Mouse (Mus musculus) megakaryocyte, embryonic 14.5 days (primary cell): ENCODE measurements at regions not wholly inside any gene's neighbourhood (a gene's known extent, or its start where the extent isn't known, plus 50 kb on each side); places are given as distances from the start of the nearest gene placed in this dataset.

ENCODE experiments used
- H3K27me3 ChIP-seq: replicated peaks from 2 replicates; pipeline ENCODE3; 2012; ENCODE audit warnings: inconsistent platforms
- H3K36me3 ChIP-seq: replicated peaks from 2 replicates; pipeline ENCODE3; 2012; ENCODE audit warnings: low read length, inconsistent platforms, mixed read lengths
- H3K4me1 ChIP-seq: 2 replicates; pipeline ENCODE4 v1.6.1; 2012; ENCODE audit warnings: inconsistent platforms
- H3K4me3 ChIP-seq: replicated peaks from 2 replicates; pipeline ENCODE3; 2012; ENCODE audit warnings: moderate library complexity, mild to moderate bottlenecking, inconsistent platforms
- H3K9me3 ChIP-seq: 2 replicates; pipeline ENCODE4 v1.6.1; 2012; ENCODE audit warnings: inconsistent platforms
- FLI1 ChIP-seq: IDR thresholded peaks from 2 replicates; pipeline ENCODE4 v1.6.1; 2012; ENCODE audit warnings: low read length, inconsistent platforms, mixed read lengths
- GATA1 ChIP-seq: IDR thresholded peaks from 3 replicates; pipeline ENCODE4 v1.6.1; 2012; ENCODE audit warnings: mixed read lengths, low read length, inconsistent platforms, borderline replicate concordance

DNA sequence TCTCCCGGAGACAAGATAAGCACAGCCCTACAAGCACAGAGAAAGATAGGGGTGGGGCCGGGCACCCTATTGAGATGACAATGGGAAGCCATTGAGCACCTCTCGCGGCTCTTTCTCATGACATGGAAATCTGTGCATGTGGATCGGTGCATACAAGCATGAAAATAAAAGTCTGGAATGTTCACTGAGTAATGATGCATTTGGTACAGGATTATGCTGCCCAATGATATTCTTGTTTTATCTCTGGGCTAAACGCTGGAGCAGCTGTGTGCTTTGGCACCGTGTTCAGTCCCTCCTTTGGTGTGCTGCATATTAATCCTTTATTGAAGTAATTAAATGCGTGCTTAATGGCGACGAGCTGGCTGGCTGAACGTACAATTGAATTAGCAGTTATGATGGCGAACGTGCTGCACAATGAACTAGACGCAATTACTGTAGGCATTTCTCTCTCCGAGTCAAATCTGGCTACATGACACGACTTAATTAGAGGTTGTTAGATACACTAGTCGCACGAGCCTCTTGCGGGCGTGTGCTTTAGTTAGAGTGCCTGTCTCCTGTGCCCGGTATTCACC, 245.6 kb downstream of the Gpat3 start:
- Histone ChIP-seq H3K4me3 (no peak overlapping the region), H3K27me3 (no peaks in the 10 kb centered on the region)
- TF ChIP-seq FLI1 (no peak), GATA1 (no peak)

GRCm38 (mm10) chr5:101090415-101091026, 245.0 kb downstream of the Gpat3 start:
- H3K36me3 ChIP-seq, result no peaks in the 10 kb centered on the region
- H3K4me3 ChIP-seq, result no peak overlapping the region
- peaks cover 16% of the 10 kb centered on the region for H3K9me3 ChIP-seq
- no peak for TF ChIP-seq GATA1
- no peak for TF ChIP-seq FLI1
- no peaks in the 10 kb centered on the region for H3K27me3 ChIP-seq
- H3K4me1 ChIP-seq, result no peaks in the 10 kb centered on the region

More for the DNA sequence above, 245.6 kb downstream of the Gpat3 start:
- no peaks in the 10 kb centered on the region for H3K4me1 ChIP-seq
- peaks cover 16% of the 10 kb centered on the region for H3K9me3 ChIP-seq
- H3K36me3 ChIP-seq, result no peaks in the 10 kb centered on the region

GRCm38 (mm10) chr5:101085199-101085598, 239.7 kb downstream of the Gpat3 start:
- no peaks in the 10 kb centered on the region for H3K36me3 ChIP-seq
- H3K9me3 ChIP-seq, result peaks cover 33% of the 10 kb centered on the region
- no peak overlapping the region for H3K4me3 ChIP-seq
- no peaks in the 10 kb centered on the region for H3K27me3 ChIP-seq
- TF ChIP-seq FLI1 (no peak), GATA1 (no peak)
- no peaks in the 10 kb centered on the region for H3K4me1 ChIP-seq

- H3K36me3 ChIP-seq, result no peaks in the 10 kb centered on the region
Measured at GRCm38 (mm10) chr5:101082611-101083010, 237.1 kb downstream of the Gpat3 start.

GRCm38 (mm10) chr5:101064308-101064707, 218.8 kb downstream of the Gpat3 start:
- H3K36me3 ChIP-seq, result no peaks in the 10 kb centered on the region
- no peak overlapping the region for H3K4me3 ChIP-seq
- H3K4me1 ChIP-seq, result no peaks in the 10 kb centered on the region
- H3K9me3 ChIP-seq, result peaks cover 46% of the 10 kb centered on the region
- no peaks in the 10 kb centered on the region for H3K27me3 ChIP-seq
- no peak for TF ChIP-seq GATA1
- no peak for TF ChIP-seq FLI1

More at GRCm38 (mm10) chr5:101082611-101083010, 237.1 kb downstream of the Gpat3 start:
- Histone ChIP-seq H3K9me3 (peaks cover 31% of the 10 kb centered on the region), H3K4me3 (no peak overlapping the region), H3K27me3 (no peaks in the 10 kb centered on the region), H3K4me1 (no peaks in the 10 kb centered on the region)
- TF ChIP-seq FLI1 (no peak), GATA1 (no peak)

GRCm38 (mm10) chr5:101063254-101063653, 217.7 kb downstream of the Gpat3 start:
- no peaks in the 10 kb centered on the region for H3K4me1 ChIP-seq
- TF ChIP-seq GATA1, result no peak
- TF ChIP-seq FLI1, result no peak
- H3K4me3 ChIP-seq, result no peak overlapping the region
- H3K36me3 ChIP-seq, result no peaks in the 10 kb centered on the region
- H3K9me3 ChIP-seq, result peaks cover 45% of the 10 kb centered on the region
- H3K27me3 ChIP-seq, result no peaks in the 10 kb centered on the region

DNA sequence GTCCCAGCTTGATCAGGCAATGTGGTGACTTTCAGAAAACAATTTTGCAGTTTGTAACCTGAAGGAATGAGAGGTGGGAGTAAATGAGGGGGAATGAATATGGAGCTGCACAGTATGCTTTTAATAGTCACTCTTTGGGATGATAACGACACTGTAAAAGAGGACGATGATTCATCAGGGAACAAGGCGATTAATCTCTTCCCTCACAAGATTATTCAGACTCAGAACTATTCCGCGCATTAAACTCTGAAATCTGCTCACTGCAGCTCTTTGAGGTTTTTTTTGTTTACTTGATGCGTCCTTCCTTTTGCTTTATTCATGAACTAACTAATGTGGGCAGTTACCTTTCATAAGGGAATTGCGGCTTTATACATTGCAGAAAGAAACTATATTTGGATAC, 206.1 kb downstream of the Gpat3 start:
- H3K4me1 ChIP-seq, result no peaks in the 10 kb centered on the region
- no peaks in the 10 kb centered on the region for H3K27me3 ChIP-seq
- H3K9me3 ChIP-seq, result 0 out of 2 replicates have a peak, but pooled peaks cover 3% of the 10 kb centered on the region
- TF ChIP-seq GATA1 (no peak), FLI1 (no peak)
- no peaks in the 10 kb centered on the region for H3K36me3 ChIP-seq
- H3K4me3 ChIP-seq, result no peak overlapping the region

GRCm38 (mm10) chr5:101040488-101040887, 195.0 kb downstream of the Gpat3 start:
- no peaks in the 10 kb centered on the region for H3K27me3 ChIP-seq
- H3K9me3 ChIP-seq, result peaks cover 16% of the 10 kb centered on the region; the same call in 1 of the 2 replicates
- H3K36me3 ChIP-seq, result no peaks in the 10 kb centered on the region
- H3K4me1 ChIP-seq, result no peaks in the 10 kb centered on the region
- no peak for TF ChIP-seq GATA1
- no peak for TF ChIP-seq FLI1
- no peak overlapping the region for H3K4me3 ChIP-seq

GRCm38 (mm10) chr5:101032968-101033367, 187.5 kb downstream of the Gpat3 start:
- TF ChIP-seq FLI1, result no peak
- TF ChIP-seq GATA1, result no peak
- H3K36me3 ChIP-seq, result no peaks in the 10 kb centered on the region
- peaks cover 12% of the 10 kb centered on the region; the same call in 1 of the 2 replicates for H3K9me3 ChIP-seq
- H3K4me3 ChIP-seq, result no peak overlapping the region
- no peaks in the 10 kb centered on the region for H3K4me1 ChIP-seq
- no peaks in the 10 kb centered on the region for H3K27me3 ChIP-seq

- no peaks in the 10 kb centered on the region for H3K27me3 ChIP-seq
- no peaks in the 10 kb centered on the region for H3K4me1 ChIP-seq
- H3K9me3 ChIP-seq, result peaks cover 12% of the 10 kb centered on the region; the same call in 1 of the 2 replicates
- no peaks in the 10 kb centered on the region for H3K36me3 ChIP-seq
- TF ChIP-seq GATA1 (no peak), FLI1 (no peak)
- H3K4me3 ChIP-seq, result no peak overlapping the region
Measured at GRCm38 (mm10) chr5:101032147-101032900, 186.8 kb downstream of the Gpat3 start.
